In the genomic region with DNA sequence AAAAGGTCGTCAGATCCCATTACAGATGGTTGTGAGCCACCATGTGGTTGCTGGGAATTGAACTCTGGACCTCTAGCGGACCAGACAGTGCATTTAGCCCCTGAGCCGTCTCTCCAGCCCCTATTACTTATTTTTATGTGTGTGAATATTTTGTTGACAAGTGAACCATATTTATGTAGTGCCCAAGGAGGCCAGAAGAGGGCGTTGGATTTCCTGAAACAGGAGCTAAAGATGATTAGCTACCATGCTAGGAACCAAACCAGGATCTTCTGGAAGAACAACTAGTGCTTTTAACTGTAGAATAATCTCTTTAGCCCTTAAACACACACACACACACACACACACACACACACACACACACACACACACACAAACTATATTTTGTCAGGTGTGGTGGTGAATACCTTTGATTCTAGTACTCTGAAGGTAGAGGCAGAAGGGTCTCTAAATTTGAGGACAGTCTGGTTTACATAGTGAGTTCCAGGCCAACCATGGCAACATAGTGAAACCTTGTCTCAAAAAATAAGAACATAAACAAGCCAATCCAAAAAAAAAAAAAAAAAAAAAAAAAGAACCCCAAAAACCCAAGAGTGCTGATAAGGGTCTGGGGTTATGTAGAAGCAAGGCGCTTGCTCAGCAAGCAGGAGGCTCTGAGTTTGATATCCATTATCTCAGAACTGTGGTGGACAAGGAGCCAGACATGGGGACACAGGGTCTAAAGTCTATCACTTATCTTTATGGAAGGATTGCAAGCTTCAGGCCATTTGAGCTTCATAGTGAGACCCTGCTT, we compare ENCODE assay signal across 11 mouse cellular contexts. TPM values are rescaled to one million over a fixed set of nuclear protein-coding genes. Genes with fewer than 3 reads are reported as not detected.
A peak's percentile ranks its signal among the peaks of the same experiment; 100 is the strongest.
DNase-seq lines count a peak whose midpoint lies in the region; ATAC-seq and TF ChIP-seq lines count a peak whose summit lies in the region.
"Had no signal": no experiment of that assay in that cellular context is flagged by ENCODE, and none has a peak within 500 bp of the region (broad histone marks: within the 10 kb centered on the region; RNA-seq: fewer than 3 reads in every experiment).

No protein-coding gene starts in this region.

- H3K36me3 ChIP-seq in forebrain, postnatal 0 days (ENCODE audit: insufficient read depth), result peaks cover 9% of the 10 kb centered on the region; the same call in 1 of the 2 replicates
- peaks cover 67% of the 10 kb centered on the region for H3K36me3 ChIP-seq in forebrain, embryonic 10.5 days (replicated peaks)
- H3K36me3 ChIP-seq in intestine, postnatal 0 days (ENCODE audit: control insufficient read depth, insufficient read depth), result no peaks in the 10 kb centered on the region; the same call in 1 of the 2 replicates

- no peak overlapping the region for H3K4me2 ChIP-seq in forebrain, postnatal 0 days (ENCODE audit: low read depth)
- no peak overlapping the region for H3K4me2 ChIP-seq in intestine, postnatal 0 days (replicated peaks; ENCODE audit: low read depth)

- 75% methylated on average over 5 of the region's 5 CpGs for WGBS in forebrain, postnatal 0 days
- 64% methylated on average over 5 of the region's 5 CpGs for WGBS in forebrain, embryonic 10.5 days
- WGBS in intestine, postnatal 0 days, result 38% methylated on average over 5 of the region's 5 CpGs

- no peak for ATAC-seq in forebrain, postnatal 0 days
- peak; percentile 31; the same call in 1 of the 2 replicates for ATAC-seq in intestine, postnatal 0 days
- ATAC-seq in granulocyte monocyte progenitor cell, adult 5-6 weeks (replicated peaks; ENCODE audit: poor library complexity, severe bottlenecking), result no peak
- ATAC-seq: forebrain, embryonic 16.5 days had no signal

- H3K4me3 ChIP-seq in forebrain, postnatal 0 days (ENCODE audit: low read depth, low read length), result no peak overlapping the region
- H3K4me3 ChIP-seq in forebrain, embryonic 10.5 days, result no peak overlapping the region
- H3K4me3 ChIP-seq in intestine, postnatal 0 days (ENCODE audit: low read depth, low read length), result no peak overlapping the region

- TF ChIP-seq CTCF in forebrain, postnatal 0 days (IDR thresholded peaks at IDR 0.05; ENCODE audit: low read depth), result 0 out of 2 replicates have a peak, but pooled peaks have one; percentile 4
- TF ChIP-seq CTCF in intestine, postnatal 0 days (IDR thresholded peaks at IDR 0.05; ENCODE audit: low read depth), result peak; percentile 58

- H3K27me3 ChIP-seq in forebrain, postnatal 0 days (ENCODE audit: insufficient read depth, low read length), result no peaks in the 10 kb centered on the region
- H3K27me3 ChIP-seq in forebrain, embryonic 10.5 days (ENCODE audit: poor library complexity, severe bottlenecking), result no peaks in the 10 kb centered on the region
- H3K27me3 ChIP-seq in intestine, postnatal 0 days (replicated peaks; ENCODE audit: control insufficient read depth, insufficient read depth, low read length), result no peaks in the 10 kb centered on the region

- H3K27ac ChIP-seq in forebrain, postnatal 0 days (ENCODE audit: low read depth, low read length), result no peak overlapping the region
- H3K27ac ChIP-seq in forebrain, embryonic 10.5 days, result no peak overlapping the region
- no peak overlapping the region for H3K27ac ChIP-seq in intestine, postnatal 0 days (ENCODE audit: low read depth, low read length)

- H3K9ac ChIP-seq in forebrain, postnatal 0 days, result no peak overlapping the region
- no peak overlapping the region for H3K9ac ChIP-seq in intestine, postnatal 0 days (ENCODE audit: low read depth, low read length)

- H3K4me1 ChIP-seq in forebrain, postnatal 0 days (ENCODE audit: insufficient read depth), result no peaks in the 10 kb centered on the region
- 0 out of 2 replicates have a peak, but pooled peaks cover under 1% of the 10 kb centered on the region for H3K4me1 ChIP-seq in forebrain, embryonic 10.5 days
- no peaks in the 10 kb centered on the region for H3K4me1 ChIP-seq in intestine, postnatal 0 days (replicated peaks; ENCODE audit: control insufficient read depth, insufficient read depth, low read length)

- H3K9me3 ChIP-seq in forebrain, postnatal 0 days (ENCODE audit: low read length), result no peaks in the 10 kb centered on the region
- H3K9me3 ChIP-seq in forebrain, embryonic 10.5 days, result peaks cover 3% of the 10 kb centered on the region; the same call in 1 of the 2 replicates
- no peaks in the 10 kb centered on the region for H3K9me3 ChIP-seq in intestine, postnatal 0 days (ENCODE audit: control insufficient read depth)

- no peak for DNase-seq in forebrain, postnatal 0 days
- DNase-seq in forebrain, embryonic 10.5 days (ENCODE audit: extremely low spot score, low spot score), result no peak
- DNase-seq in spleen, adult 12 weeks (ENCODE audit: low spot score), result peak; percentile 33
- no peak for DNase-seq in spleen, postnatal 36 days (ENCODE audit: low spot score in 2 of 2)
- peak; percentile 61 to 78 for DNase-seq in spleen, postnatal 4 days (ENCODE audit: low spot score in 2 of 2)
- DNase-seq in natural killer cell, adult 2 months (ENCODE audit: low spot score in 2 of 2), result no peak
- DNase-seq: embryo, embryonic 11 days; right cerebral cortex, postnatal 4 days had no signal

RNA-seq across cellular contexts. Expression of a gene that starts 8.7 kb away (rescaled TPM):
- 17.4 and 24.6 TPM in 2 replicates for total RNA-seq in forebrain, postnatal 0 days (2014; rRNA removed)
- polyA plus RNA-seq in forebrain, postnatal 0 days (2015; fragmentation: Nextera tagmentation; extraction: Ambion mirVana), result 21.9 and 24.0 TPM in 2 replicates
- 24.2 and 24.6 TPM in 2 replicates for polyA plus RNA-seq in forebrain, embryonic 10.5 days (2016; fragmentation: Nextera tagmentation; extraction: Ambion mirVana)
- 10.6 and 11.5 TPM in 2 replicates for polyA plus RNA-seq in intestine, postnatal 0 days (2015; fragmentation: Nextera tagmentation; extraction: Ambion mirVana)
- 13.5 and 16.8 TPM in 2 replicates for total RNA-seq in granulocyte monocyte progenitor cell, adult 5-6 weeks (2014; fragmentation: Nextera tagmentation)
- total RNA-seq in granulocyte monocyte progenitor cell, adult 5-6 weeks (2017), result 3.7 and 6.5 TPM in 2 replicates

RNA-seq across cellular contexts. Expression of a gene that starts 23.0 kb away (rescaled TPM):
- 27.4 and 30.3 TPM in 2 replicates for total RNA-seq in forebrain, postnatal 0 days (2014; rRNA removed)
- 25.5 and 26.7 TPM in 2 replicates for polyA plus RNA-seq in forebrain, postnatal 0 days (2015; fragmentation: Nextera tagmentation; extraction: Ambion mirVana)
- 39.7 and 40.7 TPM in 2 replicates for polyA plus RNA-seq in forebrain, embryonic 10.5 days (2016; fragmentation: Nextera tagmentation; extraction: Ambion mirVana)
- polyA plus RNA-seq in intestine, postnatal 0 days (2015; fragmentation: Nextera tagmentation; extraction: Ambion mirVana), result 12.2 and 13.0 TPM in 2 replicates
- total RNA-seq in granulocyte monocyte progenitor cell, adult 5-6 weeks (2014; fragmentation: Nextera tagmentation), result 17.8 and 18.7 TPM in 2 replicates
- total RNA-seq in granulocyte monocyte progenitor cell, adult 5-6 weeks (2017), result 27.4 and 32.0 TPM in 2 replicates

Comparison
In these comparisons a context has a peak if more than half of its experiments do, and no peak if none do; other contexts are left out.
1. DNase-seq: peak in spleen, adult 12 weeks (single experiment) and spleen, postnatal 4 days (2 of 2); none in forebrain, postnatal 0 days (single experiment), forebrain, embryonic 10.5 days (single experiment), spleen, postnatal 36 days (0 of 2) and natural killer cell, adult 2 months (0 of 2).